Mouse (Mus musculus): ENCODE data around the gene Fhl3. TPM values are rescaled to one million over a fixed set of nuclear protein-coding genes. Genes with fewer than 3 reads are reported as not detected.
A peak's percentile ranks its signal among the peaks of the same experiment; 100 is the strongest.

Fhl3 gene
- polyA plus RNA-seq, 1 experiment from 2014 or later = 6.7 TPM

GRCm38 (mm10) chr4:124685004-124685403, 15.5 kb upstream of the Fhl3 start:
- Histone ChIP-seq H3K4me2 (no peak overlapping the region), H3K27ac (replicated peaks) (no peak overlapping the region), H3K36me3 (peaks cover 89% of the 10 kb centered on the region), H3K9ac (no peak overlapping the region), H3K4me1 (peaks cover 14% of the 10 kb centered on the region), H3K27me3 (replicated peaks) (no peaks in the 10 kb centered on the region), H3K4me3 (no peak overlapping the region), H3K9me3 (no peaks in the 10 kb centered on the region)
- 66% methylated on average over 4 of the region's 4 CpGs for WGBS
- ATAC-seq (ENCODE audit: extremely low read depth, insufficient number of reproducible peaks, low FRiP score, low TSS enrichment) = no peak; the same call in 1 of the 2 replicates

GRCm38 (mm10) chr4:124685453-124685852, 15.0 kb upstream of the Fhl3 start:
- Histone ChIP-seq H3K4me1 (peaks cover 14% of the 10 kb centered on the region), H3K36me3 (peaks cover 85% of the 10 kb centered on the region), H3K4me2 (no peak overlapping the region), H3K9me3 (no peaks in the 10 kb centered on the region), H3K27ac (replicated peaks) (peak overlapping the region; percentile 73; the same call in 1 of the 2 replicates), H3K4me3 (no peak overlapping the region), H3K9ac (no peak overlapping the region), H3K27me3 (replicated peaks) (no peaks in the 10 kb centered on the region)
- no peak for ATAC-seq (ENCODE audit: extremely low read depth, insufficient number of reproducible peaks, low FRiP score, low TSS enrichment)
- 56% methylated on average over 8 of the region's 8 CpGs for WGBS

- no peaks in the 10 kb centered on the region for H3K27me3 ChIP-seq (replicated peaks)
- peak overlapping the region; percentile 14; the same call in 1 of the 2 replicates for H3K4me2 ChIP-seq
- H3K4me1 ChIP-seq = peaks cover 18% of the 10 kb centered on the region
- 59% methylated on average over 8 of the region's 8 CpGs for WGBS
- no peaks in the 10 kb centered on the region for H3K9me3 ChIP-seq
- ATAC-seq (ENCODE audit: extremely low read depth, insufficient number of reproducible peaks, low FRiP score, low TSS enrichment) = no peak
- H3K9ac ChIP-seq = peak overlapping the region; percentile 48; the same call in 1 of the 2 replicates
- no peak overlapping the region for H3K4me3 ChIP-seq
- H3K36me3 ChIP-seq = peaks cover 80% of the 10 kb centered on the region
- peak overlapping the region; percentile 73 for H3K27ac ChIP-seq (replicated peaks)
Observed at GRCm38 (mm10) chr4:124685897-124686402, 14.6 kb upstream of the Fhl3 start.

- H3K27ac ChIP-seq (replicated peaks) = peak overlapping the region; percentile 58
- peaks cover 31% of the 10 kb centered on the region for H3K4me1 ChIP-seq
- peak overlapping the region; percentile 47 for H3K9ac ChIP-seq
- H3K4me3 ChIP-seq = no peak overlapping the region
- WGBS = 71% methylated on average over 8 of the region's 8 CpGs
- no peak for ATAC-seq (ENCODE audit: extremely low read depth, insufficient number of reproducible peaks, low FRiP score, low TSS enrichment)
- H3K4me2 ChIP-seq = peak overlapping the region; percentile 86
- H3K9me3 ChIP-seq = no peaks in the 10 kb centered on the region
- peaks cover 29% of the 10 kb centered on the region for H3K36me3 ChIP-seq
- peaks cover 13% of the 10 kb centered on the region for H3K27me3 ChIP-seq (replicated peaks)
Observed at GRCm38 (mm10) chr4:124691455-124691854, 9.0 kb upstream of the Fhl3 start.

GRCm38 (mm10) chr4:124692416-124692861, 8.1 kb upstream of the Fhl3 start:
- ATAC-seq (ENCODE audit: extremely low read depth, insufficient number of reproducible peaks, low FRiP score, low TSS enrichment) = no peak
- Histone ChIP-seq H3K9me3 (no peaks in the 10 kb centered on the region), H3K4me3 (peak overlapping the region; percentile 79), H3K36me3 (peaks cover 21% of the 10 kb centered on the region), H3K27ac (replicated peaks) (no peak overlapping the region), H3K9ac (peak overlapping the region; percentile 92), H3K4me1 (peaks cover 26% of the 10 kb centered on the region), H3K4me2 (peak overlapping the region; percentile 86), H3K27me3 (replicated peaks) (peaks cover 13% of the 10 kb centered on the region)
- 54% methylated on average over 3 of the region's 3 CpGs for WGBS

GRCm38 (mm10) chr4:124693135-124693894, 7.2 kb upstream of the Fhl3 start, which contains the start of gene Utp11:
Gene Utp11 (minus strand): TSS chr4:124693600.
- Histone ChIP-seq H3K4me3 (peak within 1 kb of the TSS; percentile 79), H3K27me3 (replicated peaks) (peaks cover 13% of the 10 kb centered on the region), H3K9ac (peak within 1 kb of the TSS; percentile 92), H3K9me3 (no peaks in the 10 kb centered on the region), H3K36me3 (peaks cover 15% of the 10 kb centered on the region; the same call in 1 of the 2 replicates), H3K4me2 (peak within 1 kb of the TSS; percentile 86), H3K27ac (replicated peaks) (peak within 1 kb of the TSS; percentile 74), H3K4me1 (peaks cover 26% of the 10 kb centered on the region)
- 1% methylated on average over 43 of the region's 43 CpGs for WGBS
- peak; percentile 89 for ATAC-seq (ENCODE audit: extremely low read depth, insufficient number of reproducible peaks, low FRiP score, low TSS enrichment)

- Histone ChIP-seq H3K36me3 (0 out of 2 replicates have a peak, but pooled peaks cover 3% of the 10 kb centered on the region), H3K27ac (replicated peaks) (no peak overlapping the region), H3K4me2 (no peak overlapping the region), H3K4me1 (peaks cover 28% of the 10 kb centered on the region), H3K4me3 (no peak overlapping the region), H3K9ac (no peak overlapping the region), H3K27me3 (replicated peaks) (peaks cover 13% of the 10 kb centered on the region), H3K9me3 (no peaks in the 10 kb centered on the region)
- 52% methylated on average over 2 of the region's 2 CpGs for WGBS
- no peak for ATAC-seq (ENCODE audit: extremely low read depth, insufficient number of reproducible peaks, low FRiP score, low TSS enrichment)
Observed at GRCm38 (mm10) chr4:124694572-124694971, 5.9 kb upstream of the Fhl3 start.

GRCm38 (mm10) chr4:124695786-124696516, 4.5 kb upstream of the Fhl3 start:
- Histone ChIP-seq H3K27me3 (replicated peaks) (peaks cover 13% of the 10 kb centered on the region), H3K4me2 (peak overlapping the region; percentile 22), H3K36me3 (no peaks in the 10 kb centered on the region), H3K9me3 (no peaks in the 10 kb centered on the region), H3K4me3 (peak overlapping the region; percentile 8; the same call in 1 of the 2 replicates), H3K27ac (replicated peaks) (no peak overlapping the region), H3K4me1 (peaks cover 32% of the 10 kb centered on the region), H3K9ac (peak overlapping the region; percentile 33)
- WGBS = 17% methylated on average over 18 of the region's 18 CpGs
- ATAC-seq (ENCODE audit: extremely low read depth, insufficient number of reproducible peaks, low FRiP score, low TSS enrichment) = no peak

GRCm38 (mm10) chr4:124699791-124700190, 710 bp upstream of the Fhl3 start:
- Histone ChIP-seq H3K4me2 (peak overlapping the region; percentile 94), H3K27me3 (replicated peaks) (peaks cover 13% of the 10 kb centered on the region), H3K27ac (replicated peaks) (peak overlapping the region; percentile 85), H3K9ac (peak overlapping the region; percentile 98; the same call in 1 of the 2 replicates), H3K4me3 (peak overlapping the region; percentile 91), H3K9me3 (no peaks in the 10 kb centered on the region), H3K36me3 (no peaks in the 10 kb centered on the region), H3K4me1 (peaks cover 47% of the 10 kb centered on the region)
- 19% methylated on average over 6 of the region's 6 CpGs for WGBS
- ATAC-seq (ENCODE audit: extremely low read depth, insufficient number of reproducible peaks, low FRiP score, low TSS enrichment) = no peak

- Histone ChIP-seq H3K4me3 (peak overlapping the region; percentile 91), H3K9ac (peak overlapping the region; percentile 98), H3K27me3 (replicated peaks) (peaks cover 2% of the 10 kb centered on the region), H3K36me3 (peaks cover 8% of the 10 kb centered on the region), H3K27ac (replicated peaks) (peak overlapping the region; percentile 85), H3K4me2 (peak overlapping the region; percentile 94), H3K4me1 (peaks cover 58% of the 10 kb centered on the region), H3K9me3 (no peaks in the 10 kb centered on the region)
- 2% methylated on average over 22 of the region's 22 CpGs for WGBS
- no peak for ATAC-seq (ENCODE audit: extremely low read depth, insufficient number of reproducible peaks, low FRiP score, low TSS enrichment)
Observed at GRCm38 (mm10) chr4:124701052-124701845, 748 bp downstream of the Fhl3 start.
